Mouse (Mus musculus): ENCODE data around the gene Bscl2.

- TF ChIP-seq ZC3H11A (IDR thresholded peaks at IDR 0.05; ENCODE audit: borderline replicate concordance, low read depth, low read length) (no peak), ZNF384 (IDR thresholded peaks at IDR 0.05; ENCODE audit: low read depth, low read length) (no peak), HCFC1 (IDR thresholded peaks at IDR 0.05; ENCODE audit: borderline replicate concordance, insufficient read depth, low read length) (no peak)
Observed at GRCm38 (mm10) chr19:8830664-8831063, 6.6 kb upstream of the Bscl2 start.
